Mouse (Mus musculus): ENCODE results near the gene Rassf8. TPM values are rescaled to one million over a fixed set of nuclear protein-coding genes. Genes with fewer than 3 reads are reported as not detected.

Gene Rassf8
- polyA plus RNA-seq, 1 experiment from 2014 or later: 5.3 TPM

DNA sequence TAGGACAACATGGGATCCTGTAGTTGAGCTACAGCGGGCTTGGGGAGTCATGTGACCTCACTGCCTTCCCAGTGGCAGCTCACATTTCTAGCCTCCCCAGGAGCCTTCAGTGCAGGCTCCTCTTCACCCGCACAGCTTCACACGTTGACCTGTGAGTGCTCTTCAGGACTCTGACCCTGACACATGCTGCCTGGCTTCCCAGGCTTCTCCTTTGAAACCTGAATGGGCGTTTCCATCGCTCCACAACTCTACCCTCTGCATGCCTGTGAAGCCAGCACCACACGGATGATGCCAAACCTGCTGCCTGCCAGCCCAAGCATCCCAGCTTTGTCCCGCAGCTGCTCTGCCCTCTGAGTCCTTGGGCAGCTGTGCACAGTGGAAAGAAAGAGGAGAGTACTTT lies 63.0 kb downstream of the Rassf8 start:
- Histone ChIP-seq H3K9me3 (replicated peaks) (no peaks in the 10 kb centered on the region), H3K4me2 (no peak overlapping the region), H3K4me3 (replicated peaks) (no peak overlapping the region), H3K36me3 (no peaks in the 10 kb centered on the region), H3K27me3 (replicated peaks) (no peaks in the 10 kb centered on the region), H3K4me1 (no peaks in the 10 kb centered on the region; the same call in 1 of the 2 replicates), H3K9ac (replicated peaks) (no peak overlapping the region), H3K27ac (replicated peaks) (no peak overlapping the region)
- no peak for ATAC-seq (ENCODE audit: low FRiP score)
- WGBS: 91% methylated on average over 7 of the region's 7 CpGs

DNA sequence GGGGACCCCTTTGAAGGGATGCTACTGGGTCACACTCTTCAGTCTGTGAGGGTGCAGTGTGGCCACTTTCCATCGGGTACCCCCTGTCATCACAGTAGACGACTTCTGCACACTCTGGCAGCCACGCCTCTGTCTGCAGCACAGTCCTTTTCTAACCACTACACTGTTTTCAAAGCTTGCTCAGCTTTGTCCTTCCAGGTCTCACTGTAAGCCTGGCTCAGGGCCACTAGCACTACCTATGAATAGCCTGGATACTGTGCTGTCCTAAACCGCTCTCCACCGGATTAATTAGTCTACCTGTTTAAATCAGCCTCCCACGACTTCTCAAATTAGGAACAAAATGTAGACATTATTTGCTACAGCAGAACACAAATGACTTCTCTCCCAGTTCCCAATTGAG lies 63.5 kb downstream of the Rassf8 start:
- no peaks in the 10 kb centered on the region; the same call in 1 of the 2 replicates for H3K4me1 ChIP-seq
- no peaks in the 10 kb centered on the region for H3K27me3 ChIP-seq (replicated peaks)
- no peak overlapping the region for H3K27ac ChIP-seq (replicated peaks)
- H3K9ac ChIP-seq (replicated peaks): no peak overlapping the region
- no peaks in the 10 kb centered on the region for H3K9me3 ChIP-seq (replicated peaks)
- no peak for ATAC-seq (ENCODE audit: low FRiP score)
- 87% methylated on average over 6 of the region's 6 CpGs for WGBS
- H3K4me2 ChIP-seq: no peak overlapping the region
- H3K4me3 ChIP-seq (replicated peaks): no peak overlapping the region
- no peaks in the 10 kb centered on the region for H3K36me3 ChIP-seq

DNA sequence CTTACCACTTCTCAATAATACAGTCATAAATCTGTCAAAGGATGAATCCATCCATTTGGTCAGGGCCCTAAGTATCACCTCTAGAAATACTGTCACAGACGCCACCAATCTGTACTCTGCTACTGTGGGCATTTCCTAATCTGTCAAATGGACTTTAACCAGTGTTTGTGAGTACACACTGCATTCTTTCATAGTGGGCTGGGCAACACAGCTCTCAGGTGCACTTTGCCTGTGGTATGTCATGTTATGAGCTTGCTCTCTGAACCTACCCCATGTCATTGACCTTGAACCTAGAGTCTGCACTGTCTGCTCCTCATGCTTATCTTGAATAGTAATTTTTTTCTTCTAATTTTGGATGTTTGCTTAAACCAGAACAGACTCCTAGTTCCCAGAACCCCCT lies 64.6 kb downstream of the Rassf8 start:
- no peak for ATAC-seq (ENCODE audit: low FRiP score)
- H3K36me3 ChIP-seq: no peaks in the 10 kb centered on the region

DNA sequence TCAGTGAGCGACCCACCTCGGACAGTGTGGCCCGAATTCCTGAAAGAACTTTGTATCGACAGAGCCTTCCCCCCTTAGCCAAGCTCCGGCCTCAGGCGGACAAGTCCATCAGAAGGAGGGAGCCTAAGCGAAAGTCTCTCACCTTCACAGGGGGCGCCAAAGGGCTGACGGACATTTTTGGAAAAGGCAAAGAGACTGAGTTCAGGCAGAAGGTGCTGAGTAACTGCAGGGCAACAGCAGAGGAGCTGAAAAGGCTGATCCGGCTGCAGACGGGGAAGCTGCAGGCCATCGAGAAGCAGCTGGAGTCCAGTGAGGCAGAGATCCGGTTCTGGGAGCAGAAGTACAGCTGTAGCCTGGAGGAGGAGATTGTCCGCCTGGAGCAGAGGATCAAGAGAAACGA lies 68.7 kb downstream of the Rassf8 start:
- H3K9me3 ChIP-seq (replicated peaks): no peaks in the 10 kb centered on the region
- no peak overlapping the region for H3K4me2 ChIP-seq
- no peaks in the 10 kb centered on the region for H3K36me3 ChIP-seq
- WGBS: 43% methylated on average over 15 of the region's 15 CpGs
- no peak for ATAC-seq (ENCODE audit: low FRiP score)
- H3K4me1 ChIP-seq: no peaks in the 10 kb centered on the region
- no peaks in the 10 kb centered on the region for H3K27me3 ChIP-seq (replicated peaks)
- H3K27ac ChIP-seq (replicated peaks): no peak overlapping the region
- no peak overlapping the region for H3K4me3 ChIP-seq (replicated peaks)
- no peak overlapping the region for H3K9ac ChIP-seq (replicated peaks)

More for the DNA sequence above, 64.6 kb downstream of the Rassf8 start:
- no peak overlapping the region for H3K9ac ChIP-seq (replicated peaks)
- H3K4me1 ChIP-seq: no peaks in the 10 kb centered on the region; the same call in 1 of the 2 replicates
- no peak overlapping the region for H3K27ac ChIP-seq (replicated peaks)
- no peaks in the 10 kb centered on the region for H3K9me3 ChIP-seq (replicated peaks)
- no peaks in the 10 kb centered on the region for H3K27me3 ChIP-seq (replicated peaks)
- WGBS: 82% methylated on average over 1 of the region's 1 CpGs
- H3K4me3 ChIP-seq (replicated peaks): no peak overlapping the region
- H3K4me2 ChIP-seq: no peak overlapping the region

DNA sequence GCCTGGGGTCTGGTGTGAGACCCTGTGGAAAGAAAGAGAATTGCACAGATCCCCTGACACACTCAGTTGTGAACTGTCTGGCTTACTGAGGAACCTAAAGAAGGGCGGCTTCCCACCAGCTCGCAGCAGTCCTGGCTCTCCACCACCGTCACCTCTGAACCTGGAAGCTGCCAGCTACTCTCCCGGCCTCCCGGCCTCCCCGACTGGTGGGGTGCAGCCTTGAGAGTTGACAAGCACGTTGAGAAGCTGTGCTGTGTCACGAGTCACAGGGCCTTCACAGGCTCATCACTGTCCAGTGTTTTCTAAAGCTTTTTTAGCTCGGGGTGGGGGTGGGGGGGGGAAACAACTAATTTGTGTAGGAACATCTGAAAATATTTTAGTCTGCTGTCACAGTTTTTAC lies 72.6 kb downstream of the Rassf8 start:
- H3K36me3 ChIP-seq: no peaks in the 10 kb centered on the region
- no peak overlapping the region for H3K27ac ChIP-seq (replicated peaks)
- H3K27me3 ChIP-seq (replicated peaks): no peaks in the 10 kb centered on the region
- no peaks in the 10 kb centered on the region for H3K4me1 ChIP-seq
- no peaks in the 10 kb centered on the region for H3K9me3 ChIP-seq (replicated peaks)
- no peak overlapping the region for H3K9ac ChIP-seq (replicated peaks)
- WGBS: 87% methylated on average over 9 of the region's 9 CpGs
- no peak for ATAC-seq (ENCODE audit: low FRiP score)
- H3K4me3 ChIP-seq (replicated peaks): no peak overlapping the region
- no peak overlapping the region for H3K4me2 ChIP-seq

DNA sequence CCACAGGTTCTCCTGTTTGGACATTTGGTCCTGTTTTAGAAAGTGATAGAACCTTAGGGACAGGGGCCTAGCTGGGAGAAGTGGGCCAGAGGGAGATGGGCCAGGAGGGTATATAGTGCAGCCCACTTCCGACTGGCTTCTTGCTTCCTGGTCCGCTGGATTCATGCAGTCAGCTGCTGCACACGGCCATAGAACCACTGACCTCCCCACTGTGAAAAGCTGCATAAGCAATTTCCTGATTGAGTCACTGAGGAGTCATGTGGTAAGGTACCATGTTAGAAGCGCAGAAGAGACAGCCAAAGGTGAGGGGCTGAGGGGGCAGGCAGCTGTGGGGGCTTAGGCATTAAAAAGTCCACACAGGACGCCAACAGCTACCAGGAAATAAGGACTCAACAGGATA lies 75.7 kb downstream of the Rassf8 start:
- WGBS: 80% methylated on average over 5 of the region's 5 CpGs
- H3K27ac ChIP-seq (replicated peaks): no peak overlapping the region
- H3K9me3 ChIP-seq (replicated peaks): no peaks in the 10 kb centered on the region
- H3K9ac ChIP-seq (replicated peaks): no peak overlapping the region
- no peak overlapping the region for H3K4me3 ChIP-seq (replicated peaks)
- no peak for ATAC-seq (ENCODE audit: low FRiP score)
- H3K27me3 ChIP-seq (replicated peaks): no peaks in the 10 kb centered on the region
- no peak overlapping the region for H3K4me2 ChIP-seq
- no peaks in the 10 kb centered on the region for H3K4me1 ChIP-seq
- H3K36me3 ChIP-seq: no peaks in the 10 kb centered on the region

DNA sequence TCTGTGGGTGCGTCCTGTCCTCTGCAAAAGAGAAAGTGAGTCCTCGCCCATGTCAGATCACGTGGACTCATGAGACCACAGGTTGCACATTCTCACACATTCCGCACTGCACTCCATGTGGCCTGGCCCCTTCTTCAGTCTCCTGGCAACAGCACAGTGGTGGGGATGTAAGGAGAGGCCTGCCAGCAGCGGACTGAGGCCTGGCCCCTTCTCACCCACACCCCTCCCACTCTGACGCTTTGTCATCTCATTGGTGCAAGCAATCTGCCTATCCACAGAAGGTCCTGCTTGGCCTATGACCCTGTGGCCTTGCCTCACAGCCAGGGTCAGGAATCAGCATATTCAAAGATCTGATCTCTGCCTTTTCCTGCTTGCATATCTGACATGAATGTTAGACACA lies 76.6 kb downstream of the Rassf8 start:
- Histone ChIP-seq H3K4me2 (no peak overlapping the region), H3K36me3 (no peaks in the 10 kb centered on the region), H3K4me3 (replicated peaks) (no peak overlapping the region), H3K27ac (replicated peaks) (no peak overlapping the region), H3K9ac (replicated peaks) (no peak overlapping the region), H3K4me1 (no peaks in the 10 kb centered on the region), H3K27me3 (replicated peaks) (no peaks in the 10 kb centered on the region), H3K9me3 (replicated peaks) (no peaks in the 10 kb centered on the region)
- 38% methylated on average over 6 of the region's 6 CpGs for WGBS
- ATAC-seq (ENCODE audit: low FRiP score): peak; percentile 57; the same call in 1 of the 2 replicates

DNA sequence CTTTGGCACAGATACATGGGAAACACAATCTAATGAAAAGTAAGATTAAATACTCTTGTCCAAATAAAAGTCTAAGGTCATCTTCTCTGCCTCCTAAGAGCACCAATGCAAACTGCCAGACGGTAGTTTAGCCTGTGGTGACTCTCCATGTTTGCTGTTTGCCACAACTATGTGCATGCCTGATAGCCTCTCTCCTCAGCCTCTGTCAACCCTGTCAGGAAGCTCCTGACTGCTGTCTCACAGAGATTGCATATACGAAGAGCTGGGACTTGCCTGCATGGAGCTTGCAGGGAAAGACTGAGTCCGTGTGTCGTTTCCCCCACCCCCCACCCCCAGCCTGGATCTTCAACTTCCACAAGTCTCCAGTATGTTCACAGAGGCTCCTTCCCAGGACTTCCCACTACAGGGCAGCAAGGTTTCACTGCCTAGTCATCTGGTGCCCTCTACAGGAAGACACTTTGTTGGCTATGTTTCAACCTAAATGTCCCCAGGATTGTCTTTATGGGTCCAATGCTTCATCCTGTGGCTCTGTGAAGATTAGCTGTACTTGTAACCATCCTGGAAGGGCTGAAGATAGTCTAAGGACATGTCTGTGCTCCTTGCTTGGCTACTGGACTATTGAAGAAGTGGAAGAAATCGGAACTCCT lies 77.2 kb downstream of the Rassf8 start:
- Histone ChIP-seq H3K4me2 (no peak overlapping the region), H3K27me3 (replicated peaks) (no peaks in the 10 kb centered on the region), H3K4me3 (replicated peaks) (no peak overlapping the region), H3K9me3 (replicated peaks) (no peaks in the 10 kb centered on the region), H3K36me3 (no peaks in the 10 kb centered on the region), H3K4me1 (no peaks in the 10 kb centered on the region), H3K27ac (replicated peaks) (no peak overlapping the region), H3K9ac (replicated peaks) (no peak overlapping the region)
- ATAC-seq (ENCODE audit: low FRiP score): peak; percentile 73
- WGBS: 55% methylated on average over 5 of the region's 5 CpGs

DNA sequence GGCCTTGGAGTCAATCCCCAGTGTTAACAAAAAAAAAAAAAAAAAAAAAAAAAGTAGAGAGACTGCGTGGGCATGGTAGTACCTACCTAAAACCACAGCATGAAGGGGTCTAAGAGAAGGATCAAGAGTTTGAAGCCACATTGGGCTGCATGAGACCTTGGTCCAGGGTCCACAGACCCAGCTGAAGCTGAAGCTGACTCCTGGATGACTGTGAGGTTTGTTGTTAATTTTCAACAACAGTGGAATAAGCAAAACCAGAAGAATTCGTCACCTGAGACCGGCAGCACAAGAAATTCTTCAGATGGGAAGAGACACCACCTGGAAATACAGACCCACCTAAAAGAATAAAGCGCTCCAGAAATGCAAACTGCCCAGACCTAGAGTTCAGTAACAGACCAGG lies 79.8 kb downstream of the Rassf8 start:
- no peak for ATAC-seq (ENCODE audit: low FRiP score)
- Histone ChIP-seq H3K9me3 (replicated peaks) (no peaks in the 10 kb centered on the region), H3K4me3 (replicated peaks) (no peak overlapping the region), H3K4me2 (no peak overlapping the region), H3K4me1 (no peaks in the 10 kb centered on the region), H3K27me3 (replicated peaks) (no peaks in the 10 kb centered on the region), H3K36me3 (no peaks in the 10 kb centered on the region), H3K27ac (replicated peaks) (no peak overlapping the region), H3K9ac (replicated peaks) (no peak overlapping the region)
- WGBS: over 99% methylated on average over 4 of the region's 4 CpGs

DNA sequence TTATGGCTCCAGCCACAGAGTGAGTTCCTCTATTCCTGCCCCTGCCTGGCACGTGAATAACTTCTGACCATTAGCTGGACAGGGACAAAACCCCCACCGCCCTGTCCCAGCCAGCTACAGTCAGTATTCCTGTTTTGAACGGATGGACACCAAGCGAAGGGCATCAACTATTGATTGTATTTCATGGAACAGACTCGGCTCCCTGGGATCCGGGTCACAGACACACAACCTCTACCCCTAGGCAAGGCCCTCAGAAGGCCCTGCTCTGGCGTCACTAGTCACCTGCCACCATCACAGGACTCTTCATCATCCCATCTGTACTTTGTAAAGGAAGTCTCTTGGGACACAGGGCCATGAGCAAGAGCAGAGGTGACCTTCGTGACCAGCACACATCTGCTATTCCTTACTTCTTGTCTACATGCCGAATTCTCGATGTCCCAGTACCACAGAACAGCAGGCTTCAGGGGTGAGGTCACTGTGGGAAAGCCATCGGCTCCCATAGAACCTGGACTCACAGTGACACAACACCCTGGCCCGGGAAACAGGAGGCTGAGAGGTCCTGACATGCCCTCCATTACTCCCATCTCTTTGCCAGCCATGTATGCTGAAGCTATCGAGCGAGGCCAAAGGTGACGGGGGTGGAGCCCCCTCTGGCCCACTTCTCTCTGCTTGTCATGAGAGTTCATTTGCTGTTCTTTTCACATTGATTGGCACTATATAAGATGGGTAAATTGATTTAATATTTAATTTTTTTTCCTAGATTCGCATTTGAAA lies 82.7 kb downstream of the Rassf8 start:
- no peak for ATAC-seq (ENCODE audit: low FRiP score)
- Histone ChIP-seq H3K4me2 (no peak overlapping the region), H3K4me1 (no peaks in the 10 kb centered on the region), H3K9me3 (replicated peaks) (no peaks in the 10 kb centered on the region), H3K36me3 (no peaks in the 10 kb centered on the region), H3K27me3 (replicated peaks) (no peaks in the 10 kb centered on the region), H3K4me3 (replicated peaks) (no peak overlapping the region), H3K27ac (replicated peaks) (no peak overlapping the region), H3K9ac (replicated peaks) (no peak overlapping the region)
- WGBS: 87% methylated on average over 16 of the region's 16 CpGs

DNA sequence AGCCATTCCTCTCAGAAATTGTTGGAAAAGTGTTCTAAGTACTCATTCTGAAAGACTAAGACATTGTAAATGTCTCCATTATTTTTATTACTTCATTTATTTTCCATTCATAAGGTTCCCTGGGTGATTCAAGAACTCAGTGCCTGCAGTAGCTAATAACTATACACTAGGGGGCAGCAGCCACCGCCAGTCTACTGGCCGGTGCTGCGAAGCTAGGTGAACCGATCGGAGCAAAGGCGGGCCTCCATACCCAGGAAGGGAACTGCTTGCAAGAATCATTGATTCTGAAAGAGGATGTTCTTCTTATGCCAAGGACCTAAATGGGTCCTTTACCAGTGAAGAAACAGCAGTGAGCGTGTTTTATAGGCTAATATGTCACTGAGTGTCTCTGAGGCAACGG lies 83.6 kb downstream of the Rassf8 start:
- no peak overlapping the region for H3K9ac ChIP-seq (replicated peaks)
- no peaks in the 10 kb centered on the region for H3K27me3 ChIP-seq (replicated peaks)
- peak; percentile 70; the same call in 1 of the 2 replicates for ATAC-seq (ENCODE audit: low FRiP score)
- H3K4me2 ChIP-seq: no peak overlapping the region
- no peaks in the 10 kb centered on the region for H3K36me3 ChIP-seq
- no peak overlapping the region for H3K27ac ChIP-seq (replicated peaks)
- no peaks in the 10 kb centered on the region for H3K4me1 ChIP-seq
- 16% methylated on average over 8 of the region's 8 CpGs for whole genome bisulfite sequencing
- H3K4me3 ChIP-seq (replicated peaks): no peak overlapping the region
- H3K9me3 ChIP-seq (replicated peaks): no peaks in the 10 kb centered on the region

DNA sequence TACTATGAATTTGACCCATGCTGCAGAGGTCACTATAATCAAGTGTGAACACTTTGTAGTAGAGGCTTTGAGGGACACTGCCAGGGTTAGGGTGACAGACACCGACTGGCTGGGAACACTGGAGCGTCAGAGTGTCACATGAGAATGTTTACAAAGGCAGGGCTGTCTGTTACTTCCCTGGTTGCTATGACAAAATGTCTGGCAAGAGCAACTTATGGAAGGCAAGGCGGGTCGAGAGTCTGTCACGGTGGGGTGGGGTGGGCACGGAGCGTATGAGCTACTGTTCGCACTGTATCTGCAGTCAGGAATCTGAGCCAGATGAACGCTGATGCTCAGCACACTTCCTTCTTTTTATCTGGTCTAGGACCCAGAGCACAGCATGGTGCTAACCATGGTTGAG lies 84.1 kb downstream of the Rassf8 start:
- Histone ChIP-seq H3K9me3 (replicated peaks) (no peaks in the 10 kb centered on the region), H3K4me3 (replicated peaks) (no peak overlapping the region), H3K36me3 (no peaks in the 10 kb centered on the region), H3K9ac (replicated peaks) (no peak overlapping the region), H3K27me3 (replicated peaks) (no peaks in the 10 kb centered on the region), H3K4me1 (no peaks in the 10 kb centered on the region), H3K4me2 (no peak overlapping the region), H3K27ac (replicated peaks) (no peak overlapping the region)
- ATAC-seq (ENCODE audit: low FRiP score): peak; percentile 40; the same call in 1 of the 2 replicates
- 76% methylated on average over 9 of the region's 9 CpGs for WGBS

All from neural tube, embryonic 15.5 days (tissue).